Mouse (Mus musculus) megakaryocyte, embryonic 14.5 days (primary cell): ENCODE data around the gene Trmt61a. TPM values are rescaled to one million over a fixed set of nuclear protein-coding genes. Genes with fewer than 3 reads are reported as not detected.

Source experiments
- H3K27me3 ChIP-seq: replicated peaks from 2 replicates; pipeline ENCODE3; 2012; ENCODE audit warnings: inconsistent platforms
- H3K36me3 ChIP-seq: replicated peaks from 2 replicates; pipeline ENCODE3; 2012; ENCODE audit warnings: low read length, inconsistent platforms, mixed read lengths
- H3K4me1 ChIP-seq: 2 replicates; pipeline ENCODE4 v1.6.1; 2012; ENCODE audit warnings: inconsistent platforms
- H3K4me3 ChIP-seq: replicated peaks from 2 replicates; pipeline ENCODE3; 2012; ENCODE audit warnings: moderate library complexity, mild to moderate bottlenecking, inconsistent platforms
- H3K9me3 ChIP-seq: 2 replicates; pipeline ENCODE4 v1.6.1; 2012; ENCODE audit warnings: inconsistent platforms
- FLI1 ChIP-seq: IDR thresholded peaks from 2 replicates; pipeline ENCODE4 v1.6.1; 2012; ENCODE audit warnings: low read length, inconsistent platforms, mixed read lengths
- GATA1 ChIP-seq: IDR thresholded peaks from 3 replicates; pipeline ENCODE4 v1.6.1; 2012; ENCODE audit warnings: mixed read lengths, low read length, inconsistent platforms, borderline replicate concordance
- polyA plus RNA-seq: library from polyadenylated mRNA; stranded (reverse); fragments of >175 nt; gene quantifications from 2 replicates; pipeline ENCODE4 v1.2.3, GENCODE M21; 2012; ENCODE audit warnings: low replicate concordance; ENCODE audit not compliant: insufficient read depth

Trmt61a gene
- polyA plus RNA-seq, 1 experiment = 10.0 TPM

- Histone ChIP-seq H3K4me1 (peaks cover 60% of the 10 kb centered on the region), H3K36me3 (peaks cover 25% of the 10 kb centered on the region), H3K4me3 (peak overlapping the region; percentile 74), H3K27me3 (no peaks in the 10 kb centered on the region), H3K9me3 (no peaks in the 10 kb centered on the region)
- TF ChIP-seq GATA1 = no peak
- no peak for TF ChIP-seq FLI1
Measured at GRCm38 (mm10) chr12:111664144-111664634, 13.7 kb upstream of the Trmt61a start.

GRCm38 (mm10) chr12:111665041-111665880 lies 12.6 kb upstream of the Trmt61a start:
- Histone ChIP-seq H3K36me3 (peaks cover 26% of the 10 kb centered on the region), H3K4me1 (peaks cover 71% of the 10 kb centered on the region)
- TF ChIP-seq FLI1 (no peak), GATA1 (no peak)

GRCm38 (mm10) chr12:111666380-111666779 lies 11.5 kb upstream of the Trmt61a start:
- H3K9me3 ChIP-seq = no peaks in the 10 kb centered on the region
- H3K27me3 ChIP-seq = peaks cover 12% of the 10 kb centered on the region
- peaks cover 21% of the 10 kb centered on the region for H3K36me3 ChIP-seq
- peaks cover 82% of the 10 kb centered on the region for H3K4me1 ChIP-seq
- no peak overlapping the region for H3K4me3 ChIP-seq
- TF ChIP-seq FLI1 = no peak
- TF ChIP-seq GATA1 = no peak

More at GRCm38 (mm10) chr12:111665041-111665880, 12.6 kb upstream of the Trmt61a start:
- Histone ChIP-seq H3K9me3 (no peaks in the 10 kb centered on the region), H3K4me3 (no peak overlapping the region), H3K27me3 (peaks cover 2% of the 10 kb centered on the region)

- Histone ChIP-seq H3K4me1 (peaks cover 93% of the 10 kb centered on the region), H3K36me3 (peaks cover 19% of the 10 kb centered on the region), H3K9me3 (no peaks in the 10 kb centered on the region), H3K27me3 (peaks cover 23% of the 10 kb centered on the region), H3K4me3 (no peak overlapping the region)
- no peak for TF ChIP-seq GATA1
- TF ChIP-seq FLI1 = no peak
Measured at GRCm38 (mm10) chr12:111667421-111667820, 10.5 kb upstream of the Trmt61a start.

GRCm38 (mm10) chr12:111668457-111668912 lies 9.4 kb upstream of the Trmt61a start:
- Histone ChIP-seq H3K9me3 (no peaks in the 10 kb centered on the region), H3K4me3 (peak overlapping the region; percentile 92), H3K36me3 (peaks cover 19% of the 10 kb centered on the region), H3K4me1 (peaks cover 95% of the 10 kb centered on the region), H3K27me3 (peaks cover 32% of the 10 kb centered on the region)
- no peak for TF ChIP-seq GATA1
- no peak for TF ChIP-seq FLI1

- Histone ChIP-seq H3K27me3 (peaks cover 40% of the 10 kb centered on the region), H3K4me3 (peak overlapping the region; percentile 92), H3K36me3 (peaks cover 15% of the 10 kb centered on the region), H3K4me1 (peaks cover 92% of the 10 kb centered on the region), H3K9me3 (no peaks in the 10 kb centered on the region)
- TF ChIP-seq GATA1 = no peak
- no peak for TF ChIP-seq FLI1
Measured at GRCm38 (mm10) chr12:111669000-111669788, 8.7 kb upstream of the Trmt61a start.

GRCm38 (mm10) chr12:111669961-111670360 lies 7.9 kb upstream of the Trmt61a start:
- H3K4me3 ChIP-seq = no peak overlapping the region
- peaks cover 41% of the 10 kb centered on the region for H3K27me3 ChIP-seq
- H3K4me1 ChIP-seq = peaks cover 87% of the 10 kb centered on the region
- H3K36me3 ChIP-seq = peaks cover 12% of the 10 kb centered on the region
- no peak for TF ChIP-seq GATA1
- no peak for TF ChIP-seq FLI1
- H3K9me3 ChIP-seq = no peaks in the 10 kb centered on the region

- TF ChIP-seq FLI1 (no peak), GATA1 (no peak)
- peak overlapping the region; percentile 80 for H3K4me3 ChIP-seq
- H3K9me3 ChIP-seq = no peaks in the 10 kb centered on the region
- peaks cover 43% of the 10 kb centered on the region for H3K27me3 ChIP-seq
- peaks cover 87% of the 10 kb centered on the region for H3K4me1 ChIP-seq
- peaks cover 10% of the 10 kb centered on the region for H3K36me3 ChIP-seq
Measured at GRCm38 (mm10) chr12:111670371-111670971, 7.4 kb upstream of the Trmt61a start.

- TF ChIP-seq GATA1 (no peak), FLI1 (no peak)
- H3K36me3 ChIP-seq = peaks cover 10% of the 10 kb centered on the region
- no peaks in the 10 kb centered on the region for H3K9me3 ChIP-seq
- peaks cover 87% of the 10 kb centered on the region for H3K4me1 ChIP-seq
- H3K4me3 ChIP-seq = peak overlapping the region; percentile 93
- peaks cover 45% of the 10 kb centered on the region for H3K27me3 ChIP-seq
Measured at GRCm38 (mm10) chr12:111670976-111671375, 6.9 kb upstream of the Trmt61a start.

GRCm38 (mm10) chr12:111671431-111671902 lies 6.4 kb upstream of the Trmt61a start:
- Histone ChIP-seq H3K4me1 (peaks cover 88% of the 10 kb centered on the region), H3K27me3 (peaks cover 45% of the 10 kb centered on the region), H3K4me3 (peak overlapping the region; percentile 93), H3K9me3 (no peaks in the 10 kb centered on the region), H3K36me3 (peaks cover 10% of the 10 kb centered on the region)
- TF ChIP-seq FLI1 (no peak), GATA1 (no peak)
